Mouse (Mus musculus): Measurements from ENCODE around the gene Eef1a2. TPM values are rescaled to one million over a fixed set of nuclear protein-coding genes. Genes with fewer than 3 reads are reported as not detected.

Eef1a2 gene
- total and polyA plus RNA-seq, 3 experiments = not detected

- H3K4me1 ChIP-seq (ENCODE audit: control insufficient read depth in 1 of 2, insufficient read depth in 2 of 2) = peaks cover 5 to 30% of the 10 kb centered on the region in 2 experiments; a peak in 3 of 4 replicates
- H3K79me2 ChIP-seq (replicated peaks; ENCODE audit: control insufficient read depth, extremely low read depth, insufficient read depth, poor library complexity, severe bottlenecking) = no peaks in the 10 kb centered on the region
- dilution Hi-C loops (cut with MboI; ENCODE audit: extremely low pct_ligation_motif_present, extremely low pct_unique_long_range_greater_than_20kb, low sequenced_read_pairs) (no loop called here), in situ Hi-C loops (cut with MboI; ENCODE audit: low pct_ligation_motif_present, low pct_unique_long_range_greater_than_20kb, low sequenced_read_pairs) (loop anchor here (10.0 to 25.0 kb wide), 3 partner anchors 138 to 301 kb away; partner anchors contain the start of genes Abhd16b, Arfrp1, Tpd52l2 and Zgpat)
- no peaks in the 10 kb centered on the region for H3K27me3 ChIP-seq (replicated peaks)
- peak overlapping the region; percentile 68 to 82 (median 79) for H3K4me3 ChIP-seq (replicated peaks in 1 of 3; ENCODE audit: low read depth in 2 of 3, low read length in 2 of 3, poor library complexity in 1 of 3)
- peaks cover 0 to 6% of the 10 kb centered on the region in 2 experiments for H3K36me3 ChIP-seq (replicated peaks in 1 of 2; ENCODE audit: control insufficient read depth in 1 of 2, insufficient read depth in 1 of 2, low read length in 1 of 2)
- H3K9ac ChIP-seq (ENCODE audit: insufficient read depth, low read depth) = peak overlapping the region; percentile 65; the same call in 1 of the 2 replicates
- H3K27ac ChIP-seq (ENCODE audit: insufficient read depth, low read depth) = peak overlapping the region; percentile 34
- no peaks in the 10 kb centered on the region for H3K9me3 ChIP-seq (replicated peaks; ENCODE audit: low read length)
- peak; percentile 91 for DNase-seq (ENCODE audit: extremely low read depth)
- H3K4me2 ChIP-seq (ENCODE audit: insufficient read depth, low read depth, poor library complexity, severe bottlenecking) = peak overlapping the region; percentile 62
- TF ChIP-seq ELF1 (IDR thresholded peaks at IDR 0.05; ENCODE audit: low read depth, low read length) = no peak
- no peak for TF ChIP-seq GABPA (IDR thresholded peaks at IDR 0.05; ENCODE audit: insufficient replicate concordance, low read depth, low read length)
- TF ChIP-seq JUN (IDR thresholded peaks at IDR 0.05; ENCODE audit: insufficient read depth, low read depth, low read length) = no peak
- no peak for TF ChIP-seq MEF2A (IDR thresholded peaks at IDR 0.05; ENCODE audit: borderline replicate concordance, low read depth, low read length)
- TF ChIP-seq MXI1 (IDR thresholded peaks at IDR 0.05; ENCODE audit: low read depth, low read length) = 0 out of 2 replicates have a peak, but pooled peaks have one; percentile 51
- no peak for TF ChIP-seq TBP (conservative IDR thresholded peaks at IDR 0.05; ENCODE audit: low read depth, low read length)
- TF ChIP-seq MAFK (IDR thresholded peaks at IDR 0.05; ENCODE audit: insufficient replicate concordance, low read length) = no peak
- no peak for TF ChIP-seq NRF1 (IDR thresholded peaks at IDR 0.05; ENCODE audit: low read depth, low read length)
- TF ChIP-seq MYC (IDR thresholded peaks at IDR 0.05; ENCODE audit: low read depth, low read length) = no peak
- TF ChIP-seq HCFC1 (IDR thresholded peaks at IDR 0.05; ENCODE audit: low read depth, low read length) = no peak
- TF ChIP-seq SIN3A (IDR thresholded peaks at IDR 0.05; ENCODE audit: low read length) = peak; percentile 25; the same call in 1 of the 2 replicates
- no peak for TF ChIP-seq EP300 (IDR thresholded peaks at IDR 0.05; ENCODE audit: low read length)
- no peak for TF ChIP-seq ZNF384 (IDR thresholded peaks at IDR 0.05; ENCODE audit: low read depth, low read length)
- no peak for TF ChIP-seq RCOR1 (conservative IDR thresholded peaks at IDR 0.05; ENCODE audit: low read depth, low read length)
- TF ChIP-seq KAT2A (IDR thresholded peaks at IDR 0.05; ENCODE audit: insufficient replicate concordance, low read length) = no peak
- no peak for TF ChIP-seq MAX (IDR thresholded peaks at IDR 0.05; ENCODE audit: low read length)
- TF ChIP-seq CHD2 (IDR thresholded peaks at IDR 0.05; ENCODE audit: low read length) = no peak
- TF ChIP-seq ETS1 (conservative IDR thresholded peaks at IDR 0.05; ENCODE audit: low read depth, low read length) = no peak
- TF ChIP-seq POLR2A (IDR thresholded peaks at IDR 0.05; ENCODE audit: low read depth, low read length) = no peak
- TF ChIP-seq ZC3H11A (IDR thresholded peaks at IDR 0.05; ENCODE audit: low read depth, low read length) = peak; percentile 45
- no peak; the same call in none of the 2 replicates for TF ChIP-seq RAD21 (IDR thresholded peaks at IDR 0.05; ENCODE audit: low read depth, low read length)
- no peak; the same call in 1 of the 2 replicates for TF ChIP-seq MAZ (IDR thresholded peaks at IDR 0.05; ENCODE audit: low read depth, low read length)
- no peak for TF ChIP-seq POLR2AphosphoS2 (IDR thresholded peaks at IDR 0.05; ENCODE audit: low read depth, low read length)
- no peak for TF ChIP-seq ZKSCAN1 (IDR thresholded peaks at IDR 0.05; ENCODE audit: borderline replicate concordance, low read depth, low read length)
- TF ChIP-seq JUND (conservative IDR thresholded peaks at IDR 0.05; ENCODE audit: low read depth, low read length) = no peak
- TF ChIP-seq CHD1 (IDR thresholded peaks at IDR 0.05; ENCODE audit: low read depth, low read length) = no peak
- TF ChIP-seq TCF12 (IDR thresholded peaks at IDR 0.05; ENCODE audit: low read depth, low read length) = no peak
- TF ChIP-seq USF1 (IDR thresholded peaks at IDR 0.05; ENCODE audit: low read depth, low read length) = no peak
- TF ChIP-seq IRF4 (IDR thresholded peaks at IDR 0.05; ENCODE audit: low read depth, low read length) = peak; percentile 22; the same call in 1 of the 2 replicates
- no peak for TF ChIP-seq NELFE (IDR thresholded peaks at IDR 0.05; ENCODE audit: low read depth, low read length)
- TF ChIP-seq PAX5 (IDR thresholded peaks at IDR 0.05; ENCODE audit: low read length) = no peak
- TF ChIP-seq CTCF (conservative IDR thresholded peaks at IDR 0.05 in 1 of 2, IDR thresholded peaks at IDR 0.05 in 1 of 2; ENCODE audit: low read depth in 2 of 2, low read length in 2 of 2) = peak; percentile 85 to 98
- peak; percentile 94 for TF ChIP-seq SMC3 (IDR thresholded peaks at IDR 0.05; ENCODE audit: low read depth, low read length)
- TF ChIP-seq ZMIZ1 (IDR thresholded peaks at IDR 0.05; ENCODE audit: low read depth, low read length) = no peak
- no peak for TF ChIP-seq BHLHE40 (IDR thresholded peaks at IDR 0.05; ENCODE audit: low read depth, low read length)
These were observed 29.8 kb upstream of the Eef1a2 start for GRCm38 (mm10) chr2:181186635-181187034.

Measured in CH12.LX (cell line).